Mouse (Mus musculus): ENCODE measurements around the gene Bag2.

GRCm38 (mm10) chr1:33733044-33733443, 24.6 kb downstream of the Bag2 start:
- no peak for TF ChIP-seq POLR2A (IDR thresholded peaks at IDR 0.05; ENCODE audit: insufficient read depth, low read length)
- TF ChIP-seq CTCF (IDR thresholded peaks at IDR 0.05; ENCODE audit: low read depth, low read length) = no peak
